Mouse (Mus musculus): ENCODE measurements at regions not wholly inside any gene's neighbourhood (a gene's known extent, or its start where the extent isn't known, plus 50 kb on each side); places are given as distances from the start of the nearest gene placed in this dataset.

DNA sequence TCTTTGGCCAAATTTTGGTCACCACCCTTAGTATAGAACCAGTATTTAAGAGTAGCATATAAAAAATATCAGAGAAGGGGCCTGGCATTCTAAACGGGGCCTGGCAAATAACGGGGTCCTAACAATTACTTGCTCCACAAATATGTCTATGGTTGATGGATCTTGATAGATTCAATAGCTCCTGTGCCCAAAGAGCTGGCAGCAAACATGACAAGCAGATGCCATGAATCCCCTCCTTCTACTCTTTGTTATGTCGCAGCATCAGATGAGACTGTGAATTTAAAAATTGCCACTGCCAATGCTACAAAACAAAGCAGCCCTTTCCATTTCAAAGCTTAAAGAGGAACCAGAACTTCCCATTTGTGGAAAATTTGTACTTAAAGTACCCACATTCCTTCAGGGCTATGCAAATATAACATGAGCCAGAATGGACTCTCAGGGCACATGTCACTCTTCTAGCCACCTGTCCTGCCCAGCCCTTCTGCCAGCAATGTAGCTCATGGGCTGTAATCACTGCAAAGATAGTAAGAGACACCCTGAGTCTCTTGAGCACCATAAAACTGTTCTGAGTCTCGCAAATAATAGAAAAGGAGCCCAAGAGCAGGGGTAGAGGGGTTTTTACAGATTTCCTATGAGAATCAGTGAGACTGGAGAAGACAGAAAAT lies 342.4 kb upstream of the Kirrel3 start:
- Histone ChIP-seq H3K4me3 (replicated peaks; ENCODE audit: low read depth, low read length) (no peak overlapping the region), H3K9me3 (replicated peaks; ENCODE audit: low read length) (no peaks in the 10 kb centered on the region), H3K4me1 (replicated peaks; ENCODE audit: insufficient read depth, low read length) (no peaks in the 10 kb centered on the region), H3K9ac (ENCODE audit: low read depth, low read length) (no peak overlapping the region), H3K36me3 (ENCODE audit: insufficient read depth, low read length) (no peaks in the 10 kb centered on the region), H3K27me3 (ENCODE audit: insufficient read depth, low read length) (no peaks in the 10 kb centered on the region), H3K4me2 (ENCODE audit: low read length) (no peak overlapping the region), H3K27ac (no peak overlapping the region)
- ATAC-seq (replicated peaks; ENCODE audit: low FRiP score, low read depth) (no peak), DNase-seq (ENCODE audit: low spot score) (no peak)
- no peak for TF ChIP-seq CTCF (IDR thresholded peaks at IDR 0.05; ENCODE audit: low read depth)
- WGBS: 80% methylated on average over 4 of the region's 4 CpGs

DNA sequence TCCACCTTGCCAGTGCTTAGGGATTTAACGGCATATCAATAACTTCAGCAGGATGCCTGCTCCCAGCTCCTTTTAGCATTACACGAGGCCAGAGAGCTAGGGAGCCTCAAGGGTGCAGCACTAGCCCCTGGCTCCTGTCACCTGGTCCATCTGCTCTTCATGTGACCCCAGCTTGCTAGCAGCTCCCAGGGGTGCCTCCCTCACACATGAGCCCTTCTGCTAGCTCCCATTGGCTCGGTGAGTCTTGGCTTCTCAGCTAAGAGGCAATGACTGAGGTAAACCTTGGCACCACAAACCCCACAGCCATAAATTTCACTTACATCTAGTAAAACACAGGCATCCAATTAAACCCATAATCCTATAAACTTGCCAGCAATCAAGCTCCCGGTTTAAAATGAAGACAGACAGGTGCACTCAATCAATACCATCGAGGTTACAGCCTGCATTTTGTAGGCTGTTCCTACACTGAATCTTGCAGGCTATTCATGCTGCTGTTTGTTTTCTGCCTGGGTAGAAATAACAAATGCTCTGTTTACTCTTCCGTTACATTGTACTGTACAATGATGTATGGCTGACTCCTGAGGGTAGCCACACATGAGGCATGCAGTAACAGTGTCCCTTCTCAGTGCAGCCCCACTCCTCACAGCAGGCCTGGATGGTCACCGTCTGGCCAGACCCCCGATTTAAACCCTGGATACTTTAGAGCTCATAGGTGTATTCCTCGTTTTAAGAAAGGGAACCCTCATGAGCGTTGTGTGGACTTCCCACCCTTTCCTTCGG lies 330.3 kb upstream of the Kirrel3 start:
- TF ChIP-seq CTCF (IDR thresholded peaks at IDR 0.05; ENCODE audit: low read depth): no peak
- ATAC-seq (replicated peaks; ENCODE audit: low FRiP score, low read depth) (no peak), DNase-seq (ENCODE audit: low spot score) (no peak)
- Histone ChIP-seq H3K27me3 (ENCODE audit: insufficient read depth, low read length) (no peaks in the 10 kb centered on the region), H3K4me2 (ENCODE audit: low read length) (no peak overlapping the region), H3K4me3 (replicated peaks; ENCODE audit: low read depth, low read length) (no peak overlapping the region), H3K9ac (ENCODE audit: low read depth, low read length) (no peak overlapping the region), H3K36me3 (ENCODE audit: insufficient read depth, low read length) (no peaks in the 10 kb centered on the region), H3K27ac (no peak overlapping the region), H3K9me3 (replicated peaks; ENCODE audit: low read length) (no peaks in the 10 kb centered on the region), H3K4me1 (replicated peaks; ENCODE audit: insufficient read depth, low read length) (no peaks in the 10 kb centered on the region)
- 40% methylated on average over 11 of the region's 11 CpGs for WGBS

DNA sequence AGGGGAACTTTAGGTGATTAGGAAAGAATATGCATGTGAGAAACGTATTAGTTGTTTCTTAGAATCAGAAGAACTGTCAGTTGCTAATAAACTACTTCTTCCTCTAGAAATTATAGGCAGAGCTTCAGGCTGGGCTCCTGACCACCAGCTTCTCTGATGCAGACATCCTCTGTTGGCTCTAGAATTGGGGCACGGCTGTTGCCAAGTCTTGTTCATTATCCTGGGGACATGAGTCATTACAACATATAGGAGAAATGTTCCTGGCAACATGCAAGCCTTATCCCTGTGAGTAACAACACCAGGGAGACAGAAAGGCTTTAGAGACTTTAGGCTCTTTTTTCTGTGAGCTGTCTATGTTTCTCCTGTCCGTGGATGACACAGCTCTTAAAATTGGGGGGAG lies 329.1 kb upstream of the Kirrel3 start:
- no peak overlapping the region for H3K27ac ChIP-seq
- DNase-seq (ENCODE audit: low spot score) (no peak), ATAC-seq (replicated peaks; ENCODE audit: low FRiP score, low read depth) (no peak)
- no peaks in the 10 kb centered on the region for H3K36me3 ChIP-seq (ENCODE audit: insufficient read depth, low read length)
- no peak overlapping the region for H3K4me2 ChIP-seq (ENCODE audit: low read length)
- H3K9ac ChIP-seq (ENCODE audit: low read depth, low read length): no peak overlapping the region
- no peak overlapping the region for H3K4me3 ChIP-seq (replicated peaks; ENCODE audit: low read depth, low read length)
- H3K27me3 ChIP-seq (ENCODE audit: insufficient read depth, low read length): no peaks in the 10 kb centered on the region
- H3K9me3 ChIP-seq (replicated peaks; ENCODE audit: low read length): no peaks in the 10 kb centered on the region
- WGBS: 64% methylated on average over 3 of the region's 3 CpGs
- TF ChIP-seq CTCF (IDR thresholded peaks at IDR 0.05; ENCODE audit: low read depth): no peak
- no peaks in the 10 kb centered on the region for H3K4me1 ChIP-seq (replicated peaks; ENCODE audit: insufficient read depth, low read length)

DNA sequence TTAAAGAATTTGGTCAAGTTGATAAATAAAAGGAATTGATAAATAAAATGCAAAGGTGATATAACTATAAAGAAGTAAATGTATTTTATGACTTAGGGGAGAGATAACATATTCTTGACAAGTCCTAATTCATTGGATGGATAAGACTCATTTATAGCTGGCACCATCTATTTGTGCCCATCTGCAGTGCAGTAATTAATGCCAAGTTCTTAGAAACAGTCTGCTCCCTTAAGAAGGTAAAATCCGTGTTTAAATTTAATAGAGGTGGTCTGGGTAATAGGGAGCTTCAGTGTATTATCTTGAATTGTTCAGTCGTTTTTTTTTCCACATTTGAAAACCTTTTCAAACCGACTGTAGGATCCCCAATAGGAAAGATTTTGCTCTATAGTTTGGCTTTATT lies 324.6 kb upstream of the Kirrel3 start:
- Histone ChIP-seq H3K27ac (no peak overlapping the region), H3K9ac (ENCODE audit: low read depth, low read length) (no peak overlapping the region), H3K27me3 (ENCODE audit: insufficient read depth, low read length) (no peaks in the 10 kb centered on the region), H3K4me3 (replicated peaks; ENCODE audit: low read depth, low read length) (no peak overlapping the region), H3K9me3 (replicated peaks; ENCODE audit: low read length) (no peaks in the 10 kb centered on the region), H3K4me1 (replicated peaks; ENCODE audit: insufficient read depth, low read length) (no peaks in the 10 kb centered on the region), H3K36me3 (ENCODE audit: insufficient read depth, low read length) (no peaks in the 10 kb centered on the region), H3K4me2 (ENCODE audit: low read length) (no peak overlapping the region)
- no peak for TF ChIP-seq CTCF (IDR thresholded peaks at IDR 0.05; ENCODE audit: low read depth)
- WGBS: 59% methylated on average over 3 of the region's 3 CpGs
- ATAC-seq (replicated peaks; ENCODE audit: low FRiP score, low read depth) (no peak), DNase-seq (ENCODE audit: low spot score) (no peak)

DNA sequence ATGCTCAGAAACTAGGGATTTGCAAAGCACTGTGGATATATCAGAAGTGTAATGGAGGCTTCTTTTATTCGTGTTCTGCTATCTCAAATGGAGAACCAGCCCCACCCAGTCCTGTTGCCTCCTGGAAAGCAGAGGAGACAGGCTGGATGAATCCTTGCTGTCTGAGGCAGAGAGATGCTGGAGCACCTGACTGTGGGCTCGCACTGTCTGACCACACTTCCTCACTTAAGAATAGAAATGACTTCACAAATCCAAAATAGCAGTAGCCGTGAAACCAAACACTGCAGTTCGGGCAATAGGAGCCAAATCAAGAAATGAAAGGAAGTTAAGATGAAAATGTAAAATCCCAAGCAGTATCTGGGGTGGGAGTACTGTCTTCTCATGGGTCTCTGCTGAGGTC lies 299.4 kb upstream of the Kirrel3 start:
- no peak overlapping the region for H3K9ac ChIP-seq (ENCODE audit: low read depth, low read length)
- H3K27me3 ChIP-seq (ENCODE audit: insufficient read depth, low read length): no peaks in the 10 kb centered on the region
- no peaks in the 10 kb centered on the region for H3K4me1 ChIP-seq (replicated peaks; ENCODE audit: insufficient read depth, low read length)
- H3K4me2 ChIP-seq (ENCODE audit: low read length): no peak overlapping the region
- no peak overlapping the region for H3K4me3 ChIP-seq (replicated peaks; ENCODE audit: low read depth, low read length)
- H3K9me3 ChIP-seq (replicated peaks; ENCODE audit: low read length): no peaks in the 10 kb centered on the region
- 68% methylated on average over 4 of the region's 4 CpGs for WGBS
- ATAC-seq (replicated peaks; ENCODE audit: low FRiP score, low read depth): no peak
- no peaks in the 10 kb centered on the region for H3K36me3 ChIP-seq (ENCODE audit: insufficient read depth, low read length)
- TF ChIP-seq CTCF (IDR thresholded peaks at IDR 0.05; ENCODE audit: low read depth): no peak
- H3K27ac ChIP-seq: no peak overlapping the region
- DNase-seq (ENCODE audit: low spot score): no peak

DNA sequence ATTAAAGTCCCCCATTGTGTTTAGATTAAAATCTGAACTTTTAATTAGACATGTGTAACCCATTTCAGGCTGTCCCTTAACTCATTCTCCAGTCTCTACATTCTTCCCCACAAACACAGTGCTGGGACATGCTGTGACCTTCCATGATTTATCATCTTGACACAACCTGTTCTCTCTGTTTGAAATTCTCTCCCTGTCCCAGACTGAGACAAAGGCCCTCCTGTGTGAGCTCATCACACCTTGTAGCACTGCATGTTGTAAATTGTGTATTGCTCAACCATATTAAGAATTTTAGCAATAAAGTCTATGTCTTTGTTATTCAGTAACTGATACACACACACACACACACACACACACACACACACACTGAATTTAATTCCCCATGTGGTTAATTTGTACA lies 293.2 kb upstream of the Kirrel3 start:
- no peak overlapping the region for H3K4me3 ChIP-seq (replicated peaks; ENCODE audit: low read depth, low read length)
- H3K9ac ChIP-seq (ENCODE audit: low read depth, low read length): no peak overlapping the region
- H3K36me3 ChIP-seq (ENCODE audit: insufficient read depth, low read length): no peaks in the 10 kb centered on the region
- DNase-seq (ENCODE audit: low spot score) (no peak), ATAC-seq (replicated peaks; ENCODE audit: low FRiP score, low read depth) (no peak)
- no peak overlapping the region for H3K4me2 ChIP-seq (ENCODE audit: low read length)
- no peak for TF ChIP-seq CTCF (IDR thresholded peaks at IDR 0.05; ENCODE audit: low read depth)
- H3K9me3 ChIP-seq (replicated peaks; ENCODE audit: low read length): no peaks in the 10 kb centered on the region
- no peaks in the 10 kb centered on the region for H3K4me1 ChIP-seq (replicated peaks; ENCODE audit: insufficient read depth, low read length)
- no peak overlapping the region for H3K27ac ChIP-seq
- no peaks in the 10 kb centered on the region for H3K27me3 ChIP-seq (ENCODE audit: insufficient read depth, low read length)
